Mouse (Mus musculus): ENCODE data around the gene Guk1.

- TF ChIP-seq CTCF (IDR thresholded peaks at IDR 0.05; ENCODE audit: low read depth, low read length) (no peak), POLR2A (IDR thresholded peaks at IDR 0.05; ENCODE audit: extremely low read depth, insufficient read depth, low read length) (no peak)
These were observed 30.3 kb upstream of the Guk1 start for GRCm38 (mm10) chr11:59222306-59222705.

Measured in liver, adult 2 months (tissue).